Mouse (Mus musculus) macrophage (primary cell): ENCODE measurements around the gene Cercam. TPM values are rescaled to one million over a fixed set of nuclear protein-coding genes. Genes with fewer than 3 reads are reported as not detected.
"Not testable (repeated sequence)": the region's sequence is repeated elsewhere in the genome, so short reads cannot be mapped to it uniquely, and the experiment has no call there.

Experiments used
- H3K27ac ChIP-seq: fragments of 350-480 bp; formaldehyde crosslinking; 2 replicates; pipeline ENCODE4 v1.9.0; 2021
- H3K36me3 ChIP-seq: fragments of 350-480 bp; formaldehyde crosslinking; 2 replicates; pipeline ENCODE4 v1.9.0; 2021; ENCODE audit errors: inconsistent target
- H3K4me3 ChIP-seq: fragments of 350-480 bp; formaldehyde crosslinking; 2 replicates; pipeline ENCODE4 v1.9.0; 2021; ENCODE audit errors: inconsistent target
- H3K79me2 ChIP-seq: fragments of 350-480 bp; formaldehyde crosslinking; 2 replicates; pipeline ENCODE4 v1.9.0; 2021; ENCODE audit errors: inconsistent target
- WGBS: methylation state at CpG from one replicate; pipeline ENCODE4 v1.1.7; 2026; ENCODE audit warnings: inconsistent platforms; ENCODE audit not compliant: missing documents; 5-methylcytosine and 5-hydroxymethylcytosine counted together
- polyA plus RNA-seq: library from polyadenylated mRNA; stranded (reverse); fragments of 250-400 nt; gene quantifications from 3 replicates; pipeline ENCODE4 v1.2.4, GENCODE M21; 2018; ENCODE audit warnings: inconsistent platforms

Gene Cercam
- polyA plus RNA-seq, 1 experiment from 2014 or later = 16.8 TPM

DNA sequence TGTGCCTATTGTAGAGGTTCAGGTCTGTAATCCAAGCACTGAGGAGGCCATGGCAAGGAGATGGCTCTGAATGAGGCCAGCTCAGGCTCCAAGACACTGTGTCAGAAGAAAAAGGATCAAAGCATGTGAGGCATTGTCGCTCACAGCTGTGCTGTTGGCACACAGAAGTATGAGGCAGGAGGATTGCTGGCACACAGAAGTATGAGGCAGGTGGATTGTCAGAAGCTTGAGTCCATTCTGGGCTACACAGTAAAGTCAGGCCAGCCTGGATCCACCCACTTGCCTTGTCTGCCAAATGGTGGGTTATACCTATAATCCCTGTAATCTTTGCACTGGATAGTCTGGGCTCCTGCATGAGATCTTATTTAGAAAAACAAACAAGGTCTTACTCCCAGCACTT, 29.1 kb downstream of the Cercam start:
- no peak overlapping the region for H3K4me3 ChIP-seq
- H3K27ac ChIP-seq = no peak overlapping the region
- 100% methylated on average over 1 of the region's 1 CpGs for WGBS
- H3K79me2 ChIP-seq = no peaks in the 10 kb centered on the region; the same call in 1 of the 2 replicates
- peaks cover 92% of the 10 kb centered on the region for H3K36me3 ChIP-seq

DNA sequence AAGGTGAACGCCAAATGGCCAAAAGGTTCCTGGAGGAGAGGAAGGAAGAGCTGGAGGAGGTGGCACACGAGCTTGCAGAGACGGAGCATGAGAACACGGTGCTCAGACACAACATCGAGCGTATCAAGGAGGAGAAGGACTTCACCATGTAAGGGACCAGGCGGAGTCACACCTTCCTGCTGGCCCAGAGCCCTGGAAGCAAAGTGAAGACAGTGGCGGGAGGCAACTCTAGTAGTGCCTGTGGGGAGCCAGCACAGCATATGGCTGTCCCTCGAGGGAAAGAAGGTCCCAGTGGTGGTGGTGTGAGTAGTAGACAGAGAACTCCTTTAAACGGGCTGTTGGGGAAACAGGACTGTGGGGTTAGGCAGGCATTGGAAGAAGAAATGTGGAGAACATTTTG, 33.2 kb downstream of the Cercam start:
- 95% methylated on average over 10 of the region's 10 CpGs for WGBS
- H3K27ac ChIP-seq = no peak overlapping the region
- peaks cover 81% of the 10 kb centered on the region for H3K36me3 ChIP-seq
- no peaks in the 10 kb centered on the region; the same call in 1 of the 2 replicates for H3K79me2 ChIP-seq
- H3K4me3 ChIP-seq = no peak overlapping the region

DNA sequence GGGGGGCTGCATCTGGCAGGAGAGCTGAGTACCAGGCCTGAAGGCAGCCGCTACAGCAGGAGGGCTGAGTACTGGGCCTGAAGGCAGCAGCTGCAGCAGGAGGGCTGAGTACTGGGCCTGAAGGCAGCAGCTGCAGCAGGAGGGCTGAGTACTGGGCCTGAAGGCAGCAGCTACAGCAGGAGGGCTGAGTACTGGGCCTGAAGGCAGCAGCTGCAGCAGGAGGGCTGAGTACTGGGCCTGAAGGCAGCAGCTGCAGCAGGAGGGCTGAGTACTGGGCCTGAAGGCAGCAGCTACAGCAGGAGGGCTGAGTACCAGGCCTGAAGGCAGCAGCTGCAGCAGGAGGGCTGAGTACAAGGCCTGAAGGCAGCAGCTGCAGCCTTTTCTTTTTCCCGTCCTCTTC, 39.2 kb downstream of the Cercam start:
- H3K27ac ChIP-seq, H3K79me2 ChIP-seq, H3K4me3 ChIP-seq: not testable (repeated sequence)
- 83% methylated on average over 2 of the region's 2 CpGs for WGBS
- peaks cover 37% of the 10 kb centered on the region for H3K36me3 ChIP-seq

DNA sequence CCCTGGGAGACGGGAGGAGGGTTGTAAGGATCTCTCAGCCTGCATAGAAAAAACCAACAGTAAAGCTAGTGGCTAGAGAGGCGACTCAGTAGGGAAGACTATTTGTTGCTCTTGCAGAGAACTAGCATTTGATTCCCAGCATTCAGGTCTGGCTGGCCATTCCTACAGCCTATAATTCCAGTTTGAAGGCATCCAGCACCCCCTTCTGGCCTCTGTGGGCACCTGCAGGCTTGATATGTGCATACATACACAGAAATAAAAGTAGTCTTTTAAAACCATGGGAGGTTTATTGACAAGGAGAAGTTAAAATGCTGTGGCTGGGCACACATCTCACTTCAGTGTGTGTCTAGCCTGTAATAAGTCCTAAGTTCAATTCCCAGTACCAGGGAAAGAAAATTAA, 41.1 kb downstream of the Cercam start:
- no peaks in the 10 kb centered on the region for H3K79me2 ChIP-seq
- peaks cover 33% of the 10 kb centered on the region for H3K36me3 ChIP-seq
- H3K4me3 ChIP-seq = no peak overlapping the region
- 91% methylated on average over 2 of the region's 2 CpGs for WGBS
- no peak overlapping the region for H3K27ac ChIP-seq

DNA sequence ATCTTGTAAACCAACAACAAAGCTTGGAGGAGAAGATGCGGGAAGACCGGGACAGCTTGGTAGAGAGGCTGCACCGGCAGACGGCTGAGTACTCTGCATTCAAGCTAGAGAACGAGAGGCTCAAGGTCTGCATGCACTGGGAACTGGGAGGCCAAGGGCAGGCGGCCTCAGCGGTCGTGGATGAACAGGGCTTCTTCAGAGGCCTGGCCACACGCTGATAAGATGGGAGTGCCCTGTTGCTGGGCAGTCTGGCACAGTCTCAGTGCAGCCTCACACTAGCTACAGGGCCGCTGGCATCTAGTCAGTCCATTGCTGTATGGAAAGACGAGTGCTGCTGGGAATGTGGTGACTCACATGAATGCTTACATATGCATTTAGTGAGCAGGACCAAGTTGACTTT, 48.7 kb downstream of the Cercam start:
- H3K27ac ChIP-seq = no peak overlapping the region

DNA sequence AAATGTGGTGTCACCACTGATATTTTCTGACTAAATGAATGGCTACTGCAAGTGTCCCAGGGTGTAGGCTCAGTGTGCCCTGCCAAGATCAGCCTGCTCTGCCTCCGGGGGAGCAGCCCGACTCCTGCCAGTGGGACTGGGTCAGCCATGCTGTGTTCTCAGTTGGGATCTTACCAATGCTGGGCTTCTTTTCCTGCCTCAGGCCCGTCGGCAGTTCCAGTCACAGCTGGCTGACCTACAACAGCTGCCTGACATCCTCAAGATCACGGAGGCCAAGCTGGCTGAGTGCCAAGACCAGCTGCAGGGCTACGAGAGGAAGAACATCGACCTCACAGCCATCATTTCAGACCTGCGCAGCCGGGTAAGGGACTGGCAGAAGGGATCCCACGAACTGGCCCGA, 53.0 kb downstream of the Cercam start:
- peaks cover 84% of the 10 kb centered on the region for H3K36me3 ChIP-seq
- H3K79me2 ChIP-seq = no peaks in the 10 kb centered on the region
- 72% methylated on average over 11 of the region's 11 CpGs for WGBS
- no peak overlapping the region for H3K4me3 ChIP-seq
- no peak overlapping the region for H3K27ac ChIP-seq

More for the DNA sequence above, 48.7 kb downstream of the Cercam start:
- Histone ChIP-seq H3K36me3 (peaks cover 74% of the 10 kb centered on the region), H3K79me2 (no peaks in the 10 kb centered on the region), H3K4me3 (no peak overlapping the region)
- WGBS = 97% methylated on average over 11 of the region's 11 CpGs

DNA sequence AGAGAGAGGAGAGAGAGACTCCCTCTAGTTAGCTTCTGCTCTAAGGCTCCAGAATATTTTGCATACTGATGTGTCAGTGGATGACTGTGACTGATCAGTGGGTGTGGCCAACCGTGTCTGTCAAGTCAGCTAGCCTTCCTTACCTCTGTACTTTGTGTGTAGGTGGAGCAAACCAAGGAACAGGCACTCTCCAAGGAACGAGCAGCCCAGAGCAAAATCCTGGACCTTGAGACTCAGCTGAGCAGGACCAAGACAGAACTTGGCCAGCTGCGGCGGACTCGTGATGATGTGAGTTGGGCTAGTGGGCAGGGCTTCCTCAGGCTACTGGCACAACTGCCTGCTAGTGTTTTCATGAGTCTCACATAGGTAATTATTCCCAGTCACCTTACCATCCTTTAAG, 57.6 kb downstream of the Cercam start:
- Histone ChIP-seq H3K27ac (no peak overlapping the region), H3K79me2 (no peaks in the 10 kb centered on the region), H3K36me3 (peaks cover 70% of the 10 kb centered on the region), H3K4me3 (no peak overlapping the region)
- WGBS = 89% methylated on average over 5 of the region's 5 CpGs

DNA sequence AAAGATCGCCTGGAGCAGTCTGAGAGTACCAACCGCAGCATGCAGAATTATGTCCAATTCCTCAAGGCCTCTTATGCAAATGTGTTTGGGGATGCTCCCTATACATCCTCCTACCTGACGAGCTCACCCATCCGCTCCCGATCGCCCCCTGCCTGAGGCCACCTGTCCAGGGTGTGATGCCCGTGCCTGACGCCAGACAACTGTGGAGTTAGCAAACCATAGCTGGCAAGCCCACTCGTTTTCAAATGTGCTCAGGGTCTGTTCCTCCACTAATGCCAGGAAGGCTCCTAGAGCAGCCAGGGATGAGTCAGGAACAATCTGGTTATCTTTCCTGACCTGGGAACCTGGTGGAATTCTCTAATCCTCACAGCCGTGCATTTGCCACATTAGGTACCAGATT, 61.5 kb downstream of the Cercam start:
- Histone ChIP-seq H3K79me2 (no peaks in the 10 kb centered on the region), H3K27ac (no peak overlapping the region), H3K36me3 (peaks cover 34% of the 10 kb centered on the region), H3K4me3 (no peak overlapping the region)
- WGBS = 97% methylated on average over 10 of the region's 10 CpGs

DNA sequence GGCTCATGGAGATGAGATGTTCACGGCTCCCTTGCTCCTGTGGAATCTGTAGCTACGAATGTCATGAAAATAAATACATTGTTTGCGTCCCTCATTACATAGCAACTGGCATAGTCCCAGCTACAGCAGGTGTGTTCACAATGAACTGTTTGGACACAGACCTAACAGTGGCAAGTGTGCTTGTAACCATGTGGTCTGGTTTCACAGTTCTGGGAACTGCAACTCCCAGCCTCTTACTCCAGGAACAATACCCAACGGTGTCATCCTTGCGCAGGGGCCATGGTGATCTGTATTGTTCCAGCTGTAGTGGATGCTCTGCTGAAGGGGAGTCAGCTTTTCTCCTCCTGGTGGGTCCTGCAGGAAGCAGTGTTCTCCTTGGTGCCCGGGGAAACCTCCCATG, 62.2 kb downstream of the Cercam start:
- no peak overlapping the region for H3K4me3 ChIP-seq
- H3K79me2 ChIP-seq = peaks cover 7% of the 10 kb centered on the region; the same call in 1 of the 2 replicates
- H3K27ac ChIP-seq = no peak overlapping the region
- 94% methylated on average over 6 of the region's 6 CpGs for WGBS
- peaks cover 28% of the 10 kb centered on the region for H3K36me3 ChIP-seq

Other genes starting within 250 kb of the Cercam start
- 14.9 to 26.3 TPM (median 18.4 TPM) in 3 replicates for gene Rapgef1, start 249.4 kb upstream of the Cercam start, polyA plus RNA-seq
- gene Gm13420, start 117.5 kb upstream of the Cercam start, polyA plus RNA-seq = not detected in 3 replicates
- not detected in 3 replicates for gene Gm13547, start 109.9 kb upstream of the Cercam start, polyA plus RNA-seq
- 2.9 to 7.5 TPM (median 5.4 TPM) in 3 replicates for gene Coq4, start 81.7 kb upstream of the Cercam start, polyA plus RNA-seq
- gene Trub2, start 80.7 kb upstream of the Cercam start, polyA plus RNA-seq = 13.8 to 16.1 TPM (median 15.3 TPM) in 3 replicates
- 11.2 to 17.7 TPM (median 17.3 TPM) in 3 replicates for gene Slc27a4, start 66.5 kb upstream of the Cercam start, polyA plus RNA-seq
- 21.1 to 24.9 TPM (median 24.4 TPM) in 3 replicates for gene Urm1, start 49.1 kb upstream of the Cercam start, polyA plus RNA-seq
- gene Odf2, start 20.1 kb downstream of the Cercam start, polyA plus RNA-seq = 28.3 to 46.9 TPM (median 30.9 TPM) in 3 replicates
- gene Gle1, start 66.3 kb downstream of the Cercam start, polyA plus RNA-seq = 7.9 to 12.5 TPM (median 10.0 TPM) in 3 replicates
- gene Sptan1, start 96.4 kb downstream of the Cercam start, polyA plus RNA-seq = 67.1 to 95.0 TPM (median 74.1 TPM) in 3 replicates
- gene Wdr34, start 179.7 kb downstream of the Cercam start, polyA plus RNA-seq = 3.0 to 6.7 TPM (median 4.4 TPM) in 3 replicates
- 142 to 388 TPM (median 281 TPM) in 3 replicates for gene Set, start 188.2 kb downstream of the Cercam start, polyA plus RNA-seq
- gene Pkn3, start 208.5 kb downstream of the Cercam start, polyA plus RNA-seq = 0.94 to 2.4 TPM (median 1.6 TPM) in 3 replicates
- 10.5 to 24.6 TPM (median 20.1 TPM) in 3 replicates for gene Zdhhc12, start 224.5 kb downstream of the Cercam start, polyA plus RNA-seq